Mouse (Mus musculus): ENCODE measurements around the gene 2310046K23Rik. TPM values are rescaled to one million over a fixed set of nuclear protein-coding genes. Genes with fewer than 3 reads are reported as not detected.
"Not testable (repeated sequence)": the region's sequence is repeated elsewhere in the genome, so short reads cannot be mapped to it uniquely, and the experiment has no call there.

Gene 2310046K23Rik
- polyA plus RNA-seq, 2 experiments = not detected

DNA sequence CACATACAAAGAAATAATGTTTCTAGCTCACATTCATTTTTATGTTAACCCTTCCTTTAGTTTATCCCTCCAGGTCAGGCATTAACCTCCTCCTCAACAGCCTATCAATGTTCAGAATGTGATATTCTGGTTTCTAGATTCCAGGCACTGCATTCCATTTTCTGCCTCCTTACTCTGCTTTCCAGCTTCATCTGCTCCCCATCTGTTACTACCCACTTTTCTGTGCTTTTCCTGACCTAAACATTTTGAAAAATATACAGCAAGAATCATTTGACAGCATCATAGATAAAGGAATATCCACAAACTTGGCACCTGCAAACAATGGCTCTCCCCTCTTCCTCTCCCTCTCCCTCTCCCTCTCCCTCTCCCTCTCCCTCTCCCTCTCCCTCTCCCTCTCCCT is 30.8 kb downstream of the 2310046K23Rik start:
- Histone ChIP-seq H3K27ac (replicated peaks; ENCODE audit: low read depth, low read length) (no peak overlapping the region), H3K9me3 (ENCODE audit: control insufficient read depth, low read length) (no peaks in the 10 kb centered on the region), H3K4me2 (replicated peaks; ENCODE audit: low read depth, low read length, severe bottlenecking) (no peak overlapping the region), H3K4me1 (ENCODE audit: control insufficient read depth, insufficient read depth, low read length) (no peaks in the 10 kb centered on the region), H3K27me3 (ENCODE audit: control insufficient read depth, insufficient read depth, low read length) (no peaks in the 10 kb centered on the region), H3K4me3 (replicated peaks; ENCODE audit: low read length) (no peak overlapping the region), H3K9ac (ENCODE audit: low read depth, low read length, severe bottlenecking) (no peak overlapping the region), H3K36me3 (ENCODE audit: control insufficient read depth, insufficient read depth, low read length) (no peaks in the 10 kb centered on the region)
- DNase-seq (ENCODE audit: low spot score) (no peak), ATAC-seq (ENCODE audit: low FRiP score, low read depth) (no peak)
- TF ChIP-seq POLR2A (IDR thresholded peaks at IDR 0.05; ENCODE audit: borderline replicate concordance, extremely low read depth, insufficient read depth, insufficient read length) = no peak

DNA sequence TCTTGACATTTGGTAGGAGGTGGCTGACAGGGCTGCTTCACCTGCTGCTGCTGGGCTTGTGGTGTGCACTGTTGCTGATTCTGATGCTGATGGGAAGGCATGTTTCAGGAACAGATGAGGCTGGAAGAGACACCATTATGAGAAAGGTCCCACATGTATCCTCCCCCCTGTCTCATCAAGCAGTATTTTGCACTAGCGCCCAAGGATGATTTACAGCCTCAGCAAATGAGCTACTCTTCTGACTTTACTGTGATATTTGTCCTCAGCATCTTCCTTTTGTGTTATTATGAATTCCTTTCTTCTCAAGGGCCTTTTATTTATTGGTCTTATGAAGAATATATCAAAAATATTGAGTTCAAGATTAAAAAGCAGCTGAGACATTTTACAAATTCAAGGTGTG is 33.9 kb downstream of the 2310046K23Rik start, which contains the start of gene Sprr4:
Gene Sprr4 (minus strand): TSS at position 101 of the 400 bp plus-strand sequence.
- no peak within 1 kb of the TSS for H3K4me2 ChIP-seq (replicated peaks; ENCODE audit: low read depth, low read length, severe bottlenecking)
- ATAC-seq (ENCODE audit: low FRiP score, low read depth) = no peak
- H3K9ac ChIP-seq (ENCODE audit: low read depth, low read length, severe bottlenecking) = no peak within 1 kb of the TSS
- no peaks in the 10 kb centered on the region for H3K36me3 ChIP-seq (ENCODE audit: control insufficient read depth, insufficient read depth, low read length)
- no peak within 1 kb of the TSS for H3K27ac ChIP-seq (replicated peaks; ENCODE audit: low read depth, low read length)
- H3K9me3 ChIP-seq (ENCODE audit: control insufficient read depth, low read length) = no peaks in the 10 kb centered on the region
- TF ChIP-seq POLR2A (IDR thresholded peaks at IDR 0.05; ENCODE audit: borderline replicate concordance, extremely low read depth, insufficient read depth, insufficient read length) = no peak
- no peaks in the 10 kb centered on the region for H3K27me3 ChIP-seq (ENCODE audit: control insufficient read depth, insufficient read depth, low read length)
- no peak for DNase-seq (ENCODE audit: low spot score)
- no peaks in the 10 kb centered on the region for H3K4me1 ChIP-seq (ENCODE audit: control insufficient read depth, insufficient read depth, low read length)
- no peak within 1 kb of the TSS for H3K4me3 ChIP-seq (replicated peaks; ENCODE audit: low read length)
- 86% methylated on average over 1 of the region's 1 CpGs for WGBS

DNA sequence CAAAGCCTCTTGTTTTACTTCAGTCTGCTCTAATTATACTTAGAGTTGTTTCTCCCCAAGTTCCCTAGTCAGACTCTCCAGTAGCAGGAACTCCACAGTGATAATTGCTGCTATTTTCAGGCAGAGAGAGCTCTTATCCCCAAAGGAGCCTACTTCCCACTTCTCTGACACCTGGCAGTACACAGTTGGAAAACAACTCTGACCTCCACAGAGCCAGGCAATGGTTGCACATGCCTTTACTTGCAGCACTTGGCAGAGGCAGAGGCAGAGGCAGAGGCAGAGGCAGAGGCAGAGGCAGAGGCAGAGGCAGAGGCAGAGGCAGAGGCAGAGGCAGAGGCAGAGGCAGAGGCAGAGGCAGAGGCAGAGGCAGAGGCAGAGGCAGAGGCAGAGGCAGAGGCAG is 44.0 kb downstream of the 2310046K23Rik start:
- H3K4me3 ChIP-seq (replicated peaks; ENCODE audit: low read length); H3K27ac ChIP-seq (replicated peaks; ENCODE audit: low read depth, low read length); H3K27me3 ChIP-seq (ENCODE audit: control insufficient read depth, insufficient read depth, low read length); ATAC-seq (ENCODE audit: low FRiP score, low read depth); H3K4me1 ChIP-seq (ENCODE audit: control insufficient read depth, insufficient read depth, low read length); H3K36me3 ChIP-seq (ENCODE audit: control insufficient read depth, insufficient read depth, low read length); H3K9ac ChIP-seq (ENCODE audit: low read depth, low read length, severe bottlenecking); DNase-seq (ENCODE audit: low spot score); H3K4me2 ChIP-seq (replicated peaks; ENCODE audit: low read depth, low read length, severe bottlenecking); H3K9me3 ChIP-seq (ENCODE audit: control insufficient read depth, low read length): not testable (repeated sequence)

DNA sequence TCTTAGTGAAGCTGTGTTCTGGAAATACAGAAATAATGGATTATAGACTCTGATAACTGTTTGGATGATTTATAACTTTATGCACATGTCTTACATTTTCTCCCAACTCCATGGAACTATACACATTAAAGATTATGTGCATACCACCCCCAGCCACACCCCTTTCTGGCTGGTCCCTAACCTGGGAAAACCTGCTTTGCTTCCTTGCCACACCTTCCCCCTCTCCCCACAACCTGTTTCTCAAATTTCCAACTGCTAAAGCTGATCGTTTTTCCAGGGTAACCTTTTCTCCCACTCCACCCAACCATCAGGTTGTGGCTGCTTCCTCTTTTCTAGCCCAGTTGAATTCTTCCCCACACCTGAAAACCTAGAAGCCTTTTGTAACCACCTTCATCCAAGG is 48.0 kb downstream of the 2310046K23Rik start:
- Histone ChIP-seq H3K27me3 (ENCODE audit: control insufficient read depth, insufficient read depth, low read length) (no peaks in the 10 kb centered on the region), H3K4me1 (ENCODE audit: control insufficient read depth, insufficient read depth, low read length) (no peaks in the 10 kb centered on the region), H3K36me3 (ENCODE audit: control insufficient read depth, insufficient read depth, low read length) (no peaks in the 10 kb centered on the region), H3K9ac (ENCODE audit: low read depth, low read length, severe bottlenecking) (no peak overlapping the region), H3K27ac (replicated peaks; ENCODE audit: low read depth, low read length) (no peak overlapping the region), H3K9me3 (ENCODE audit: control insufficient read depth, low read length) (no peaks in the 10 kb centered on the region), H3K4me2 (replicated peaks; ENCODE audit: low read depth, low read length, severe bottlenecking) (no peak overlapping the region), H3K4me3 (replicated peaks; ENCODE audit: low read length) (no peak overlapping the region)
- DNase-seq (ENCODE audit: low spot score) (peak; percentile 33), ATAC-seq (ENCODE audit: low FRiP score, low read depth) (no peak)
- TF ChIP-seq POLR2A (IDR thresholded peaks at IDR 0.05; ENCODE audit: borderline replicate concordance, extremely low read depth, insufficient read depth, insufficient read length) = no peak
- WGBS = 30% methylated on average over 1 of the region's 1 CpGs

DNA sequence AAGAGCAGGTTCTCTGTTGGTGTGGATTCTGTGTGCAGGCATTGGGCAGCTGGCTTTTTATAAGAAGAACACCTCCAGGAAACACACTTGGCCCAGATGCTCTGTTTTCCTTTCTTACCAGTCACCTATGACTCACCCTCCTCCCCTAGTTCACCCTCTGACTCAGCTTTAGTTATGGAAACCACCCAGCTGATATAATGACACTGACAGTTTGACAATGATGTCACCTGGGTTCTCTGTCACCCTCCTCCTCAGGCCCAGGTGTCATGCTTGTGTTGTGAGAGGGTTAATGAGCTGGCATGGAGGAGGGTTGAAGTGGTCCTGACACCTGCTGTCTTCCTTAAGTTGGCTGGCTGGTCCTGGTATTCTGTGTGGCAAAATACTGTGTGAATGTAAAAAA is 48.4 kb downstream of the 2310046K23Rik start, which contains the start of gene Sprr1a:
Gene Sprr1a (minus strand): TSS at position 33 of the 400 bp plus-strand sequence.
- no peak for DNase-seq (ENCODE audit: low spot score)
- Histone ChIP-seq H3K4me2 (replicated peaks; ENCODE audit: low read depth, low read length, severe bottlenecking) (no peak within 1 kb of the TSS), H3K9ac (ENCODE audit: low read depth, low read length, severe bottlenecking) (no peak within 1 kb of the TSS), H3K4me3 (replicated peaks; ENCODE audit: low read length) (no peak within 1 kb of the TSS), H3K36me3 (ENCODE audit: control insufficient read depth, insufficient read depth, low read length) (no peaks in the 10 kb centered on the region), H3K27ac (replicated peaks; ENCODE audit: low read depth, low read length) (no peak within 1 kb of the TSS), H3K9me3 (ENCODE audit: control insufficient read depth, low read length) (no peaks in the 10 kb centered on the region), H3K4me1 (ENCODE audit: control insufficient read depth, insufficient read depth, low read length) (no peaks in the 10 kb centered on the region), H3K27me3 (ENCODE audit: control insufficient read depth, insufficient read depth, low read length) (no peaks in the 10 kb centered on the region)
- no peak for TF ChIP-seq POLR2A (IDR thresholded peaks at IDR 0.05; ENCODE audit: borderline replicate concordance, extremely low read depth, insufficient read depth, insufficient read length)
- ATAC-seq (ENCODE audit: low FRiP score, low read depth) = no peak

Other genes with a start within 250 kb of the 2310046K23Rik start
- gene Sprr2a3, start 249.1 kb downstream of the 2310046K23Rik start, polyA plus RNA-seq (2012; rRNA removed) = 0.63 TPM in 2 replicates
- 0.44 and 0.52 TPM in 2 replicates for gene Sprr2a3, start 249.1 kb downstream of the 2310046K23Rik start, polyA plus RNA-seq (2014; fragmentation: Nextera tagmentation; extraction: Ambion mirVana)
- not detected in 2 replicates for gene Sprr2b, start 217.9 kb downstream of the 2310046K23Rik start, polyA plus RNA-seq (2012; rRNA removed)
- not detected in 2 replicates for gene Sprr2b, start 217.9 kb downstream of the 2310046K23Rik start, polyA plus RNA-seq (2014; fragmentation: Nextera tagmentation; extraction: Ambion mirVana)
- gene Sprr2d, start 195.4 kb downstream of the 2310046K23Rik start, polyA plus RNA-seq (2012; rRNA removed) = not detected in 2 replicates
- gene Sprr2d, start 195.4 kb downstream of the 2310046K23Rik start, polyA plus RNA-seq (2014; fragmentation: Nextera tagmentation; extraction: Ambion mirVana) = not detected in 2 replicates
- not detected in 2 replicates for gene Sprr2e, start 182.4 kb downstream of the 2310046K23Rik start, polyA plus RNA-seq (2012; rRNA removed)
- not detected in 2 replicates for gene Sprr2e, start 182.4 kb downstream of the 2310046K23Rik start, polyA plus RNA-seq (2014; fragmentation: Nextera tagmentation; extraction: Ambion mirVana)
- 0.27 and 0.43 TPM in 2 replicates for gene Sprr2f, start 169.3 kb downstream of the 2310046K23Rik start, polyA plus RNA-seq (2012; rRNA removed)
- not detected in 2 replicates for gene Sprr2f, start 169.3 kb downstream of the 2310046K23Rik start, polyA plus RNA-seq (2014; fragmentation: Nextera tagmentation; extraction: Ambion mirVana)
- 0.09 TPM in 1 of 2 replicates, not detected in the other for gene Sprr2h, start 148.8 kb downstream of the 2310046K23Rik start, polyA plus RNA-seq (2012; rRNA removed)
- 0.28 TPM in 1 of 2 replicates, not detected in the other for gene Sprr2h, start 148.8 kb downstream of the 2310046K23Rik start, polyA plus RNA-seq (2014; fragmentation: Nextera tagmentation; extraction: Ambion mirVana)
- not detected in 2 replicates for gene Sprr2i, start 126.5 kb downstream of the 2310046K23Rik start, polyA plus RNA-seq (2012; rRNA removed)
- not detected in 2 replicates for gene Sprr2i, start 126.5 kb downstream of the 2310046K23Rik start, polyA plus RNA-seq (2014; fragmentation: Nextera tagmentation; extraction: Ambion mirVana)
- not detected in 2 replicates for gene Sprr2j-ps, start 116.4 kb downstream of the 2310046K23Rik start, polyA plus RNA-seq (2012; rRNA removed)
- gene Sprr2j-ps, start 116.4 kb downstream of the 2310046K23Rik start, polyA plus RNA-seq (2014; fragmentation: Nextera tagmentation; extraction: Ambion mirVana) = 0.39 TPM in 1 of 2 replicates, not detected in the other
- 6.2 and 7.4 TPM in 2 replicates for gene Gm9774, start 105.1 kb downstream of the 2310046K23Rik start, polyA plus RNA-seq (2012; rRNA removed)
- 5.1 and 5.9 TPM in 2 replicates for gene Gm9774, start 105.1 kb downstream of the 2310046K23Rik start, polyA plus RNA-seq (2014; fragmentation: Nextera tagmentation; extraction: Ambion mirVana)
- gene Sprr2k, start 101.9 kb downstream of the 2310046K23Rik start, polyA plus RNA-seq (2012; rRNA removed) = not detected in 2 replicates
- gene Sprr2k, start 101.9 kb downstream of the 2310046K23Rik start, polyA plus RNA-seq (2014; fragmentation: Nextera tagmentation; extraction: Ambion mirVana) = not detected in 2 replicates
- 6.1 and 6.3 TPM in 2 replicates for gene Sprr1b, start 95.7 kb downstream of the 2310046K23Rik start, polyA plus RNA-seq (2012; rRNA removed)
- gene Sprr1b, start 95.7 kb downstream of the 2310046K23Rik start, polyA plus RNA-seq (2014; fragmentation: Nextera tagmentation; extraction: Ambion mirVana) = 8.4 and 15.7 TPM in 2 replicates
- not detected in 2 replicates for gene Sprr3, start 75.8 kb downstream of the 2310046K23Rik start, polyA plus RNA-seq (2012; rRNA removed)
- gene Sprr3, start 75.8 kb downstream of the 2310046K23Rik start, polyA plus RNA-seq (2014; fragmentation: Nextera tagmentation; extraction: Ambion mirVana) = 0.25 TPM in 1 of 2 replicates, not detected in the other
- gene Sprr1a, start 48.6 kb downstream of the 2310046K23Rik start, polyA plus RNA-seq (2012; rRNA removed) = 6.4 and 6.5 TPM in 2 replicates
- 12.7 and 21.2 TPM in 2 replicates for gene Sprr1a, start 48.6 kb downstream of the 2310046K23Rik start, polyA plus RNA-seq (2014; fragmentation: Nextera tagmentation; extraction: Ambion mirVana)
- not detected in 2 replicates for gene Sprr4, start 34.0 kb downstream of the 2310046K23Rik start, polyA plus RNA-seq (2012; rRNA removed)
- gene Sprr4, start 34.0 kb downstream of the 2310046K23Rik start, polyA plus RNA-seq (2014; fragmentation: Nextera tagmentation; extraction: Ambion mirVana) = not detected in 2 replicates
- 0.12 and 0.14 TPM in 2 replicates for gene Ivl, start 39.2 kb upstream of the 2310046K23Rik start, polyA plus RNA-seq (2012; rRNA removed)
- gene Ivl, start 39.2 kb upstream of the 2310046K23Rik start, polyA plus RNA-seq (2014; fragmentation: Nextera tagmentation; extraction: Ambion mirVana) = 0.14 and 0.72 TPM in 2 replicates
- not detected in 2 replicates for gene Smcp, start 54.5 kb upstream of the 2310046K23Rik start, polyA plus RNA-seq (2012; rRNA removed)
- gene Smcp, start 54.5 kb upstream of the 2310046K23Rik start, polyA plus RNA-seq (2014; fragmentation: Nextera tagmentation; extraction: Ambion mirVana) = not detected in 2 replicates
- not detected in 2 replicates for gene 2210017I01Rik, start 73.0 kb upstream of the 2310046K23Rik start, polyA plus RNA-seq (2012; rRNA removed)
- gene 2210017I01Rik, start 73.0 kb upstream of the 2310046K23Rik start, polyA plus RNA-seq (2014; fragmentation: Nextera tagmentation; extraction: Ambion mirVana) = not detected in 2 replicates
- gene Lce6a, start 87.1 kb upstream of the 2310046K23Rik start, polyA plus RNA-seq (2012; rRNA removed) = not detected in 2 replicates
- gene Lce6a, start 87.1 kb upstream of the 2310046K23Rik start, polyA plus RNA-seq (2014; fragmentation: Nextera tagmentation; extraction: Ambion mirVana) = 0.59 TPM in 1 of 2 replicates, not detected in the other
- gene Lce1a1, start 113.8 kb upstream of the 2310046K23Rik start, polyA plus RNA-seq (2012; rRNA removed) = not detected in 2 replicates
- gene Lce1a1, start 113.8 kb upstream of the 2310046K23Rik start, polyA plus RNA-seq (2014; fragmentation: Nextera tagmentation; extraction: Ambion mirVana) = not detected in 2 replicates
- not detected in 2 replicates for gene Lce1b, start 122.4 kb upstream of the 2310046K23Rik start, polyA plus RNA-seq (2012; rRNA removed)
- gene Lce1b, start 122.4 kb upstream of the 2310046K23Rik start, polyA plus RNA-seq (2014; fragmentation: Nextera tagmentation; extraction: Ambion mirVana) = not detected in 2 replicates
- gene Lce1a2, start 135.8 kb upstream of the 2310046K23Rik start, polyA plus RNA-seq (2012; rRNA removed) = not detected in 2 replicates
- not detected in 2 replicates for gene Lce1a2, start 135.8 kb upstream of the 2310046K23Rik start, polyA plus RNA-seq (2014; fragmentation: Nextera tagmentation; extraction: Ambion mirVana)
- not detected in 2 replicates for gene Lce1c, start 144.7 kb upstream of the 2310046K23Rik start, polyA plus RNA-seq (2012; rRNA removed)
- gene Lce1c, start 144.7 kb upstream of the 2310046K23Rik start, polyA plus RNA-seq (2014; fragmentation: Nextera tagmentation; extraction: Ambion mirVana) = not detected in 2 replicates
- gene Lce1d, start 152.7 kb upstream of the 2310046K23Rik start, polyA plus RNA-seq (2012; rRNA removed) = not detected in 2 replicates
- not detected in 2 replicates for gene Lce1d, start 152.7 kb upstream of the 2310046K23Rik start, polyA plus RNA-seq (2014; fragmentation: Nextera tagmentation; extraction: Ambion mirVana)
- gene Lce1e, start 174.6 kb upstream of the 2310046K23Rik start, polyA plus RNA-seq (2012; rRNA removed) = not detected in 2 replicates
- not detected in 2 replicates for gene Lce1e, start 174.6 kb upstream of the 2310046K23Rik start, polyA plus RNA-seq (2014; fragmentation: Nextera tagmentation; extraction: Ambion mirVana)
- not detected in 2 replicates for gene Lce1f, start 185.8 kb upstream of the 2310046K23Rik start, polyA plus RNA-seq (2012; rRNA removed)
- not detected in 2 replicates for gene Lce1f, start 185.8 kb upstream of the 2310046K23Rik start, polyA plus RNA-seq (2014; fragmentation: Nextera tagmentation; extraction: Ambion mirVana)
- gene Gm38119, start 204.6 kb upstream of the 2310046K23Rik start, polyA plus RNA-seq (2012; rRNA removed) = not detected in 2 replicates
- not detected in 2 replicates for gene Gm38119, start 204.6 kb upstream of the 2310046K23Rik start, polyA plus RNA-seq (2014; fragmentation: Nextera tagmentation; extraction: Ambion mirVana)
- gene Lce1g, start 217.8 kb upstream of the 2310046K23Rik start, polyA plus RNA-seq (2012; rRNA removed) = not detected in 2 replicates
- not detected in 2 replicates for gene Lce1g, start 217.8 kb upstream of the 2310046K23Rik start, polyA plus RNA-seq (2014; fragmentation: Nextera tagmentation; extraction: Ambion mirVana)
- gene Lce1h, start 230.6 kb upstream of the 2310046K23Rik start, polyA plus RNA-seq (2012; rRNA removed) = not detected in 2 replicates
- not detected in 2 replicates for gene Lce1h, start 230.6 kb upstream of the 2310046K23Rik start, polyA plus RNA-seq (2014; fragmentation: Nextera tagmentation; extraction: Ambion mirVana)
- not detected in 2 replicates for gene Lce1i, start 244.4 kb upstream of the 2310046K23Rik start, polyA plus RNA-seq (2012; rRNA removed)
- gene Lce1i, start 244.4 kb upstream of the 2310046K23Rik start, polyA plus RNA-seq (2014; fragmentation: Nextera tagmentation; extraction: Ambion mirVana) = not detected in 2 replicates